Mouse (Mus musculus): ENCODE measurements at regions not wholly inside any gene's neighbourhood (a gene's known extent, or its start where the extent isn't known, plus 50 kb on each side); places are given as distances from the start of the nearest gene placed in this dataset.

DNA sequence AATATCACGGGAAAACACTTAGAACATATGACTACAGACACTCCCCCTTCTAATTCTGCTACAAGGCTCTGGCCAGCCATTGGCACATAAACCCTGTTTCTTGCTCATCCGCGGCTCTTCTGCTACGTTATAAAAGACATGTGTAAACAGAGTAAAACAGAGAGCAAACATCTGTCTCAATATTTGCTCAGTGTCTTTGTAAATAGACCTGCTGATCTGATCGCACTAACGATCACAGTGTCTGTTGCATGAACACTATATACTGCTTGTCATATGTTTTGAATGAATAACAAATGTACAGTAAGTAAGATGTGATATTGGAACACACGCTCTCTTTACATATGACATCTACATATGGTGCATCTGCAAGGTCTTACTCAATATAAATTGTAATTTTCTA is 325.1 kb upstream of the Fam98a start:
- TF ChIP-seq POLR2A (IDR thresholded peaks at IDR 0.05; ENCODE audit: control insufficient read depth, low read depth, low read length), result no peak
- no peak for TF ChIP-seq CTCF (IDR thresholded peaks at IDR 0.05; ENCODE audit: control insufficient read depth, insufficient read depth, insufficient replicate concordance, low read depth, low read length)

Measured in testis, adult 2 months (tissue).